ENCODE assay signal across 16 mouse cellular contexts in genomic region chr13:96376871-96377270, GRCm38 (mm10). TPM values are rescaled to one million over a fixed set of nuclear protein-coding genes. Genes with fewer than 3 reads are reported as not detected.
DNase-seq lines count a peak whose midpoint lies in the region; ATAC-seq lines count a peak whose summit lies in the region.
"Had no signal": no experiment of that assay in that cellular context is flagged by ENCODE, and none has a peak within 500 bp of the region (broad histone marks: within the 10 kb centered on the region; RNA-seq: fewer than 3 reads in every experiment).

No protein-coding gene starts in this region.

- H3K27ac ChIP-seq in heart, embryonic 11.5 days (ENCODE audit: low read depth, low read length) = no peak overlapping the region
- H3K27ac ChIP-seq in lung, embryonic 16.5 days (ENCODE audit: low read length) = no peak overlapping the region
- H3K27ac ChIP-seq: forebrain, embryonic 13.5 days; midbrain, embryonic 13.5 days; stomach, embryonic 15.5 days had no signal

- no peaks in the 10 kb centered on the region for H3K4me1 ChIP-seq in heart, embryonic 11.5 days (ENCODE audit: control insufficient read depth, insufficient read depth, low read length)
- H3K4me1 ChIP-seq in lung, embryonic 16.5 days (replicated peaks; ENCODE audit: control insufficient read depth, insufficient read depth, low read length) = no peaks in the 10 kb centered on the region
- H3K4me1 ChIP-seq: forebrain, embryonic 13.5 days; midbrain, embryonic 13.5 days; stomach, embryonic 15.5 days had no signal

- no peak overlapping the region for H3K4me3 ChIP-seq in heart, embryonic 11.5 days (ENCODE audit: low read depth, low read length)
- H3K4me3 ChIP-seq in lung, embryonic 16.5 days (ENCODE audit: low read length) = no peak overlapping the region
- H3K4me3 ChIP-seq: forebrain, embryonic 13.5 days; midbrain, embryonic 13.5 days; myocyte; stomach, embryonic 15.5 days had no signal

- peak; percentile 92 for DNase-seq in heart, adult 11 months
- DNase-seq in lung, postnatal 25 days (ENCODE audit: low spot score) = no peak
- peak; percentile 34 to 43 for DNase-seq in heart, postnatal 14 days
- peak; percentile 49 for DNase-seq in skeletal muscle tissue, adult 2 months (ENCODE audit: low read depth, low spot score)
- DNase-seq: cerebellum, adult 11-12 months; liver; spleen, adult 18-20 months; thymus, postnatal 25 days had no signal

- ATAC-seq in heart, embryonic 11.5 days (replicated peaks; ENCODE audit: insufficient number of reproducible peaks, low FRiP score, low TSS enrichment) = no peak
- peak; percentile 64; the same call in 1 of the 2 replicates for ATAC-seq in lung, embryonic 16.5 days (ENCODE audit: low read depth)
- ATAC-seq in erythroblast, adult 5-6 weeks (replicated peaks; ENCODE audit: low FRiP score, poor library complexity, severe bottlenecking) = no peak
- ATAC-seq in cerebellum, adult (ENCODE audit: insufficient number of reproducible peaks, low FRiP score, low TSS enrichment) = no peak
- ATAC-seq: forebrain, embryonic 13.5 days; midbrain, embryonic 13.5 days had no signal

- no peaks in the 10 kb centered on the region for H3K36me3 ChIP-seq in heart, embryonic 11.5 days (ENCODE audit: control insufficient read depth, insufficient read depth, low read length)
- no peaks in the 10 kb centered on the region for H3K36me3 ChIP-seq in lung, embryonic 16.5 days (ENCODE audit: control insufficient read depth, insufficient read depth, low read length)
- H3K36me3 ChIP-seq: midbrain, embryonic 13.5 days; stomach, embryonic 15.5 days had no signal

- H3K4me2 ChIP-seq in heart, embryonic 11.5 days = no peak overlapping the region
- H3K4me2 ChIP-seq in lung, embryonic 16.5 days (ENCODE audit: low read depth, low read length) = no peak overlapping the region
- H3K4me2 ChIP-seq: forebrain, embryonic 13.5 days; midbrain, embryonic 13.5 days; stomach, embryonic 15.5 days had no signal

- intact Hi-C loops in heart, postnatal 14 days (cut with DNase I) = no loop called here

- 90% methylated on average over 18 of the region's 18 CpGs for WGBS in heart, embryonic 11.5 days (ENCODE audit: insufficient replicate concordance)
- 69% methylated on average over 18 of the region's 18 CpGs for WGBS in lung, embryonic 16.5 days

- H3K9me3 ChIP-seq in heart, embryonic 11.5 days (replicated peaks; ENCODE audit: control insufficient read depth, low read length) = no peaks in the 10 kb centered on the region
- H3K9me3 ChIP-seq in lung, embryonic 16.5 days (ENCODE audit: control insufficient read depth, low read length) = no peaks in the 10 kb centered on the region
- H3K9me3 ChIP-seq: forebrain, embryonic 13.5 days; midbrain, embryonic 13.5 days; stomach, embryonic 15.5 days had no signal

- no peak overlapping the region for H3K9ac ChIP-seq in heart, embryonic 11.5 days (ENCODE audit: low read depth, low read length)
- no peak overlapping the region for H3K9ac ChIP-seq in lung, embryonic 16.5 days (ENCODE audit: low read length)
- H3K9ac ChIP-seq: forebrain, embryonic 13.5 days; midbrain, embryonic 13.5 days; stomach, embryonic 15.5 days had no signal

- no peaks in the 10 kb centered on the region for H3K27me3 ChIP-seq in heart, embryonic 11.5 days (ENCODE audit: control insufficient read depth, insufficient read depth, low read length)
- no peaks in the 10 kb centered on the region for H3K27me3 ChIP-seq in lung, embryonic 16.5 days (ENCODE audit: control insufficient read depth, insufficient read depth, low read depth, low read length)
- H3K27me3 ChIP-seq: forebrain, embryonic 13.5 days; midbrain, embryonic 13.5 days; stomach, embryonic 15.5 days had no signal

RNA-seq across cellular contexts. Expression of gene Poc5, which starts 11.2 kb away (rescaled TPM):
- polyA plus RNA-seq in heart, embryonic 11.5 days (2014; fragmentation: Nextera tagmentation; extraction: Ambion mirVana) = 13.0 and 13.5 TPM in 2 replicates
- 16.7 and 20.4 TPM in 2 replicates for polyA plus RNA-seq in lung, embryonic 16.5 days (2015; fragmentation: Nextera tagmentation; extraction: Ambion mirVana)
- total RNA-seq in heart, postnatal 14 days (2021) = 10 to 100 TPM; 12.4 to 13.8 TPM
- 2.1 and 19.8 TPM in 2 replicates for total RNA-seq in erythroblast, adult 5-6 weeks (2015; ENCODE audit: low replicate concordance)
- 4.9 and 9.9 TPM in 2 replicates for total RNA-seq in erythroblast, adult 5-6 weeks (2017; ENCODE audit: low replicate concordance)
